Mouse (Mus musculus) myocyte (in vitro differentiated cells): ENCODE results near the gene Ppp1r26. TPM values are rescaled to one million over a fixed set of nuclear protein-coding genes. Genes with fewer than 3 reads are reported as not detected.

Source experiments
- H3K27me3 ChIP-seq: one replicate; pipeline ENCODE4 v1.6.1; 2011; ENCODE audit not compliant: control insufficient read depth, insufficient read depth, insufficient read length
- H3K36me3 ChIP-seq: one replicate; pipeline ENCODE4 v1.6.1; 2011; ENCODE audit not compliant: control insufficient read depth, insufficient read depth
- H3K4me2 ChIP-seq: one replicate; pipeline ENCODE4 v1.6.1; 2011; ENCODE audit warnings: low read depth, control low read depth
- H3K4me3 ChIP-seq: one replicate; pipeline ENCODE4 v1.5.1; 2011; ENCODE audit warnings: mild to moderate bottlenecking, control low read depth, moderate library complexity
- H3K79me2 ChIP-seq: one replicate; pipeline ENCODE4 v1.6.1; 2011; ENCODE audit not compliant: control insufficient read depth, insufficient read depth
- H3ac ChIP-seq: one replicate; pipeline ENCODE4 v1.6.1; 2011; ENCODE audit not compliant: control insufficient read depth, insufficient read length
- CEBPB ChIP-seq: IDR thresholded peaks from 2 replicates; pipeline ENCODE4 v1.6.1; 2011; ENCODE audit warnings: mild to moderate bottlenecking, moderate library complexity; ENCODE audit not compliant: poor library complexity, insufficient read depth, severe bottlenecking
- E2F4 ChIP-seq: IDR thresholded peaks from one replicate; pipeline ENCODE4 v1.6.1; 2011; ENCODE audit warnings: mild to moderate bottlenecking, control low read depth, moderate library complexity; ENCODE audit not compliant: insufficient read depth
- MAX ChIP-seq: IDR thresholded peaks from one replicate; pipeline ENCODE4 v1.6.1; 2011; ENCODE audit warnings: low read depth, mild to moderate bottlenecking, control low read depth
- MYOD1 ChIP-seq, 3 experiments: IDR thresholded peaks; one replicate each; pipeline ENCODE4 v1.6.1; 2011; ENCODE audit warnings: control low read depth in 2 of 3, low read depth in 2 of 3, mild to moderate bottlenecking in 2 of 3, moderate library complexity in 1 of 3; ENCODE audit not compliant: insufficient read length in 2 of 3, control insufficient read depth in 1 of 3
- MYOG ChIP-seq, 3 experiments: IDR thresholded peaks; one replicate each; pipeline ENCODE4 v1.6.1; 2011; ENCODE audit warnings: control low read depth in 2 of 3, low read depth in 2 of 3, mild to moderate bottlenecking in 2 of 3; ENCODE audit not compliant: insufficient read length in 2 of 3, control insufficient read depth in 1 of 3, insufficient read depth in 1 of 3
- POLR2A ChIP-seq: IDR thresholded peaks from one replicate; pipeline ENCODE4 v1.6.1; 2011; ENCODE audit warnings: low read depth, mild to moderate bottlenecking, control low read depth, moderate library complexity; ENCODE audit not compliant: insufficient read length
- POLR2AphosphoS2 ChIP-seq: IDR thresholded peaks from one replicate; pipeline ENCODE4 v1.6.1; 2011; ENCODE audit warnings: low read depth, control low read depth; ENCODE audit not compliant: insufficient read length
- REST ChIP-seq: IDR thresholded peaks from one replicate; pipeline ENCODE4 v1.6.1; 2011; ENCODE audit warnings: mild to moderate bottlenecking, control low read depth, moderate library complexity; ENCODE audit not compliant: insufficient read depth, insufficient read length
- SRF ChIP-seq: IDR thresholded peaks from one replicate; pipeline ENCODE4 v1.6.1; 2011; ENCODE audit warnings: low read depth; ENCODE audit not compliant: control insufficient read depth, insufficient read length
- TCF12 ChIP-seq: IDR thresholded peaks from one replicate; pipeline ENCODE4 v1.6.1; 2011; ENCODE audit warnings: mild to moderate bottlenecking, control low read depth; ENCODE audit not compliant: poor library complexity, insufficient read depth, severe bottlenecking
- TCF3 ChIP-seq: IDR thresholded peaks from one replicate; pipeline ENCODE4 v1.6.1; 2011; ENCODE audit warnings: low read depth, control low read depth; ENCODE audit not compliant: insufficient read length
- USF1 ChIP-seq: IDR thresholded peaks from one replicate; pipeline ENCODE4 v1.6.1; 2011; ENCODE audit warnings: low read depth, mild to moderate bottlenecking, control low read depth, moderate library complexity
- polyA plus RNA-seq: library from polyadenylated mRNA; unstranded; fragments of >200 nt; fragmentation: generic; extraction: Trizol; gene quantifications from one replicate; pipeline ENCODE4 v1.2.1, GENCODE M21; 2012; ENCODE audit warnings: missing spikeins

The Ppp1r26 gene
- polyA plus RNA-seq, 1 experiment = not detected

DNA sequence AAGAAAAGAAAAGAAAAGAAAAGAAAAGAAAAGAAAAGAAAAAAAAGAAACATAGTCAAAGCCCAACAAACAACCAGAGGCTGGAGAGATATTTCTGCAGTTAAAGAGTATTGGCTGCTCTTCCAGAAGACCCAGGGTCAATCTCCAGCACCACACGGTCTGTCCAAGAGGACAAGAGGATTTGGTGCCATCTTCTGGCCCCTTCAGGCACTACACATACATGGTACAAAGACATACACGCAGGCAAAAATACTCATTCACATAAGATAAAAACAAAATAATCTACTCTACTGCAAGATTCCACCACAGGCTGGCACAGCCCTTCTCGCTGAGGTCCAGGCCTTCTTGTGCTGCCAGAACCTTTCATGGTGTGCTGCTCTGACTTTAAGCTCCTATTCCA is 23.4 kb upstream of the Ppp1r26 start:
- Histone ChIP-seq H3K4me2 (no peak overlapping the region), H3K4me3 (no peak overlapping the region), H3K36me3 (no peaks in the 10 kb centered on the region), H3K79me2 (no peaks in the 10 kb centered on the region), H3K27me3 (peaks cover 24% of the 10 kb centered on the region), H3ac (no peak overlapping the region)
- no peak for TF ChIP-seq USF1
- TF ChIP-seq TCF3 = no peak
- TF ChIP-seq SRF = no peak
- no peak for TF ChIP-seq E2F4
- TF ChIP-seq POLR2AphosphoS2 = no peak
- TF ChIP-seq TCF12 = no peak
- no peak for TF ChIP-seq MAX
- TF ChIP-seq REST = no peak
- TF ChIP-seq MYOG (IDR thresholded peaks at IDR 0.05; ENCODE audit: control insufficient read depth in 1 of 3, insufficient read depth in 1 of 3, insufficient read length in 2 of 3, low read depth in 2 of 3) = no peak
- TF ChIP-seq MYOD1 (IDR thresholded peaks at IDR 0.05; ENCODE audit: control insufficient read depth in 1 of 3, insufficient read length in 2 of 3, low read depth in 2 of 3) = no peak
- no peak for TF ChIP-seq CEBPB
- no peak for TF ChIP-seq POLR2A

DNA sequence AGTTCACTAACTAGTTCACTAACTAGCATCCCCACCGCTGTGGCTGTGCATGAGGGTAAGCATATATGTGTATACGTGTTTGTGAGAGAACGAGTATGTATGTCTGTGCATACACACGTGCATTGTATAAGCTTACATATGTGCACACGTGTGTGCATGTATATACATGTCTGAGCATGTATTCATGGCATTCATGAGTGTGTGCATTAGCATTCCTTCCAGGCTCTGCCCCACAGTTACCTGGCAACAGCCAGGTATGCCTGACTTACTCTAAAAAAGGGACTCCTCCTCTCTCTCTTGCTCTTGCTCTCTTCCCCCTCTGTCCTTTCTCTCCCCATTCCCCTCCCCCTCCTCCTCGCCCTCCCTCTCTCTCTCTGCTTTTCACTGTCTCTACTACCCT is 19.4 kb upstream of the Ppp1r26 start:
- no peak overlapping the region for H3K4me2 ChIP-seq
- no peaks in the 10 kb centered on the region for H3K36me3 ChIP-seq
- no peaks in the 10 kb centered on the region for H3K79me2 ChIP-seq
- TF ChIP-seq POLR2A (no peak), MYOD1 (IDR thresholded peaks at IDR 0.05; ENCODE audit: control insufficient read depth in 1 of 3, insufficient read length in 2 of 3, low read depth in 2 of 3) (no peak), SRF (no peak), TCF12 (no peak)
- H3K4me3 ChIP-seq = no peak overlapping the region
- peaks cover 33% of the 10 kb centered on the region for H3K27me3 ChIP-seq
- H3ac ChIP-seq = no peak overlapping the region

DNA sequence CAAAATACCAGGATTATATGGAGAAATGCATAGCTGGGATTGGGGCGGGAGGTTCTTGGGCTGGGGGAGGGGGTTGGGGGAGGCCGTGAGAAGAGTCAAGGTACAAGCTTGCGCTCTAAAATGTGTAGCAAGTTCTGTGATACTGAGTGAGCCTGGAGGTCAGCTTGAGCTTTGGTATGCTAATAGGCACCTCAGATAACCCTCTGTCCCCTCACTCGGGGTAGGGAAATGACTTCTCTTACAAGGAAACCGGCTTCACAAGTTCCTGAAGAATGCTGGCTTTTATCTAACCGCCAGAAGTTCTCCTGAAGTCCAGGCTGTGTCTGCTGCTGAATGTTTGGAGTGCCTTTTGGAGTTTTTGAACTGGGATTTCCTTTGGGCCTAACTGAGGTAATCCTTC is 15.8 kb upstream of the Ppp1r26 start:
- Histone ChIP-seq H3K27me3 (peaks cover 20% of the 10 kb centered on the region), H3K36me3 (no peaks in the 10 kb centered on the region), H3K79me2 (no peaks in the 10 kb centered on the region), H3K4me3 (no peak overlapping the region), H3K4me2 (no peak overlapping the region), H3ac (no peak overlapping the region)
- TF ChIP-seq POLR2AphosphoS2 (no peak), E2F4 (no peak), MYOD1 (IDR thresholded peaks at IDR 0.05; ENCODE audit: control insufficient read depth in 1 of 3, insufficient read length in 2 of 3, low read depth in 2 of 3) (no peak), POLR2A (no peak), TCF3 (no peak), REST (no peak), MYOG (IDR thresholded peaks at IDR 0.05; ENCODE audit: control insufficient read depth in 1 of 3, insufficient read depth in 1 of 3, insufficient read length in 2 of 3, low read depth in 2 of 3) (no peak), TCF12 (no peak)

DNA sequence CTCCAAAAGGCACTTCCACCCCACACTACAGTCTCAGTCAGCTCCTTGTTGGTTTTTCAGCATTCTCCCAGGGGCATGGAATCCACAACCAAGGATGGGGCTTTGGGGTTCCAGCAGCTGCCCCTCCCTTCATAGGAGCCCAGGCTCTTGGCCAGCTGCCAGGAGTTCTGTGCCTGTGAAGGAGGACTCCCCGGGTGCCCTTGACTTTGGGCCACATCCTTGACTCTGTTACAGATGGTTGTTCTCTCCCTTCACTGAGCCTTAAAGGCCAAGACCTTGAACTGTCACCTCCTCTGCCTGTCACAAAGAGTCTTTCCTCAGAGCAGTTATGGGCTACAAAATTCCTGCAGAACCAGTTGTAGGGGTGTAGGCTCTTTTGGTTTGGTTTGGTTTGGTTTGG is 13.8 kb upstream of the Ppp1r26 start:
- H3K79me2 ChIP-seq = no peaks in the 10 kb centered on the region
- TF ChIP-seq TCF12 (no peak), MYOG (IDR thresholded peaks at IDR 0.05; ENCODE audit: control insufficient read depth in 1 of 3, insufficient read depth in 1 of 3, insufficient read length in 2 of 3, low read depth in 2 of 3) (no peak), CEBPB (no peak), MYOD1 (IDR thresholded peaks at IDR 0.05; ENCODE audit: control insufficient read depth in 1 of 3, insufficient read length in 2 of 3, low read depth in 2 of 3) (no peak)
- H3K4me2 ChIP-seq = no peak overlapping the region
- no peaks in the 10 kb centered on the region for H3K36me3 ChIP-seq
- H3ac ChIP-seq = no peak overlapping the region
- H3K27me3 ChIP-seq = peaks cover 10% of the 10 kb centered on the region
- H3K4me3 ChIP-seq = no peak overlapping the region

DNA sequence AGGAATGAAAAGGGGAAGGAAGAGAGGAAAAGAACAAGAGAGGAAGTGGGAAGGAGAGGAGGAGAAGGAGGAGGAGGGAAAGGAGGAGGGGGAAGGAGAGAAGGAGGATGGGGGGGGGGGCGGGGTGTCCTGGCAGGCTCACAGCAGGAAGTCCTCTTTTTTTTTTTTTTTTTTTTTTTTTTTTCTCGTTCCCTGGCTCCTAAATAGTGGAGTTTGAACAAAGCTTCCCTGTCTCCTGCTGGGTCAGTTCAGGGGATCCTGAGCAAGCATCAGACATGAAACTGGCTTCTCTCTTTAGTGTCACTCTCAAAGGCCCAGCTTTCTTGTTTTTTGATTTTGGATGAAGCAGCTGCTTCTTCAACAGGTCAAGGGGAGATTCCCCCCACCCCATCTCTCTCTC is 13.1 kb upstream of the Ppp1r26 start:
- no peak overlapping the region for H3K4me2 ChIP-seq
- H3ac ChIP-seq = no peak overlapping the region
- TF ChIP-seq E2F4 (no peak), POLR2AphosphoS2 (no peak), SRF (no peak), MYOD1 (IDR thresholded peaks at IDR 0.05; ENCODE audit: control insufficient read depth in 1 of 3, insufficient read length in 2 of 3, low read depth in 2 of 3) (no peak), REST (no peak), TCF12 (no peak), MAX (no peak), TCF3 (no peak), USF1 (no peak), CEBPB (no peak), POLR2A (no peak), MYOG (IDR thresholded peaks at IDR 0.05; ENCODE audit: control insufficient read depth in 1 of 3, insufficient read depth in 1 of 3, insufficient read length in 2 of 3, low read depth in 2 of 3) (no peak)
- no peak overlapping the region for H3K4me3 ChIP-seq
- no peaks in the 10 kb centered on the region for H3K36me3 ChIP-seq
- H3K79me2 ChIP-seq = no peaks in the 10 kb centered on the region
- H3K27me3 ChIP-seq = peaks cover 10% of the 10 kb centered on the region
